Mouse (Mus musculus): ENCODE measurements around the gene Ccdc96. TPM values are rescaled to one million over a fixed set of nuclear protein-coding genes. Genes with fewer than 3 reads are reported as not detected.
A peak's percentile ranks its signal among the peaks of the same experiment; 100 is the strongest.

Ccdc96 gene
- polyA plus RNA-seq, 1 experiment from 2014 or later, result 0.06 TPM

GRCm38 (mm10) chr5:36447872-36448271 lies 36.5 kb upstream of the Ccdc96 start:
- H3K36me3 ChIP-seq (replicated peaks; ENCODE audit: insufficient read depth, low read length), result no peaks in the 10 kb centered on the region
- H3K9ac ChIP-seq (replicated peaks), result no peak overlapping the region
- peaks cover 3% of the 10 kb centered on the region; the same call in 1 of the 2 replicates for H3K27me3 ChIP-seq (ENCODE audit: insufficient read depth, low read length)
- WGBS (ENCODE audit: insufficient replicate concordance), result 85% methylated on average over 12 of the region's 12 CpGs
- no peak for TF ChIP-seq EP300 (IDR thresholded peaks at IDR 0.05; ENCODE audit: low read depth)
- H3K27ac ChIP-seq (ENCODE audit: low read depth), result no peak overlapping the region
- H3K9me3 ChIP-seq (ENCODE audit: low read length), result no peaks in the 10 kb centered on the region
- H3K4me1 ChIP-seq (ENCODE audit: insufficient read depth), result no peaks in the 10 kb centered on the region; the same call in 1 of the 2 replicates
- no peak overlapping the region for H3K4me2 ChIP-seq (ENCODE audit: low read depth, low read length)
- DNase-seq, result no peak
- no peak for ATAC-seq
- no peak overlapping the region for H3K4me3 ChIP-seq (ENCODE audit: low read depth, low read length)

- H3K36me3 ChIP-seq (replicated peaks; ENCODE audit: insufficient read depth, low read length), result no peaks in the 10 kb centered on the region
- TF ChIP-seq CTCF (IDR thresholded peaks at IDR 0.05; ENCODE audit: low read depth), result no peak
- TF ChIP-seq EP300 (IDR thresholded peaks at IDR 0.05; ENCODE audit: low read depth), result no peak
- no peaks in the 10 kb centered on the region; the same call in 1 of the 2 replicates for H3K4me1 ChIP-seq (ENCODE audit: insufficient read depth)
- ATAC-seq (no peak), DNase-seq (no peak)
- H3K9ac ChIP-seq (replicated peaks), result no peak overlapping the region
- H3K27me3 ChIP-seq (ENCODE audit: insufficient read depth, low read length), result peaks cover 3% of the 10 kb centered on the region; the same call in 1 of the 2 replicates
- WGBS (ENCODE audit: insufficient replicate concordance), result 63% methylated on average over 6 of the region's 6 CpGs
- H3K9me3 ChIP-seq (ENCODE audit: low read length), result no peaks in the 10 kb centered on the region
- H3K4me3 ChIP-seq (ENCODE audit: low read depth, low read length), result no peak overlapping the region
- H3K4me2 ChIP-seq (ENCODE audit: low read depth, low read length), result no peak overlapping the region
- no peak overlapping the region for H3K27ac ChIP-seq (ENCODE audit: low read depth)
These were observed 34.6 kb upstream of the Ccdc96 start for GRCm38 (mm10) chr5:36449710-36450358.

GRCm38 (mm10) chr5:36451119-36451518 lies 33.3 kb upstream of the Ccdc96 start:
- no peak for TF ChIP-seq EP300 (IDR thresholded peaks at IDR 0.05; ENCODE audit: low read depth)
- no peak for TF ChIP-seq CTCF (IDR thresholded peaks at IDR 0.05; ENCODE audit: low read depth)
- no peak overlapping the region for H3K9ac ChIP-seq (replicated peaks)
- H3K27ac ChIP-seq (ENCODE audit: low read depth), result no peak overlapping the region
- H3K27me3 ChIP-seq (ENCODE audit: insufficient read depth, low read length), result no peaks in the 10 kb centered on the region
- ATAC-seq (no peak), DNase-seq (peak; percentile 55)
- no peaks in the 10 kb centered on the region for H3K9me3 ChIP-seq (ENCODE audit: low read length)
- H3K4me2 ChIP-seq (ENCODE audit: low read depth, low read length), result no peak overlapping the region
- no peaks in the 10 kb centered on the region for H3K36me3 ChIP-seq (replicated peaks; ENCODE audit: insufficient read depth, low read length)
- H3K4me1 ChIP-seq (ENCODE audit: insufficient read depth), result no peaks in the 10 kb centered on the region; the same call in 1 of the 2 replicates
- no peak overlapping the region for H3K4me3 ChIP-seq (ENCODE audit: low read depth, low read length)
- WGBS (ENCODE audit: insufficient replicate concordance), result 18% methylated on average over 8 of the region's 10 CpGs

GRCm38 (mm10) chr5:36451872-36452389 lies 32.5 kb upstream of the Ccdc96 start:
- Histone ChIP-seq H3K4me2 (ENCODE audit: low read depth, low read length) (no peak overlapping the region), H3K27me3 (ENCODE audit: insufficient read depth, low read length) (no peaks in the 10 kb centered on the region), H3K36me3 (replicated peaks; ENCODE audit: insufficient read depth, low read length) (no peaks in the 10 kb centered on the region), H3K9me3 (ENCODE audit: low read length) (no peaks in the 10 kb centered on the region), H3K27ac (ENCODE audit: low read depth) (no peak overlapping the region), H3K4me1 (ENCODE audit: insufficient read depth) (no peaks in the 10 kb centered on the region; the same call in 1 of the 2 replicates), H3K4me3 (ENCODE audit: low read depth, low read length) (no peak overlapping the region), H3K9ac (replicated peaks) (no peak overlapping the region)
- ATAC-seq, result no peak
- TF ChIP-seq EP300 (IDR thresholded peaks at IDR 0.05; ENCODE audit: low read depth) (no peak), CTCF (IDR thresholded peaks at IDR 0.05; ENCODE audit: low read depth) (no peak)
- 57% methylated on average over 10 of the region's 10 CpGs for WGBS (ENCODE audit: insufficient replicate concordance)
- no peak for DNase-seq

- no peak for TF ChIP-seq CTCF (IDR thresholded peaks at IDR 0.05; ENCODE audit: low read depth)
- no peak for TF ChIP-seq EP300 (IDR thresholded peaks at IDR 0.05; ENCODE audit: low read depth)
- Histone ChIP-seq H3K9ac (replicated peaks) (no peak overlapping the region), H3K4me1 (ENCODE audit: insufficient read depth) (no peaks in the 10 kb centered on the region; the same call in 1 of the 2 replicates), H3K4me3 (ENCODE audit: low read depth, low read length) (no peak overlapping the region), H3K27ac (ENCODE audit: low read depth) (no peak overlapping the region), H3K27me3 (ENCODE audit: insufficient read depth, low read length) (no peaks in the 10 kb centered on the region), H3K36me3 (replicated peaks; ENCODE audit: insufficient read depth, low read length) (no peaks in the 10 kb centered on the region), H3K9me3 (ENCODE audit: low read length) (no peaks in the 10 kb centered on the region), H3K4me2 (ENCODE audit: low read depth, low read length) (no peak overlapping the region)
- DNase-seq, result no peak
- 52% methylated on average over 6 of the region's 6 CpGs for WGBS (ENCODE audit: insufficient replicate concordance)
- ATAC-seq, result no peak
These were observed 31.6 kb upstream of the Ccdc96 start for GRCm38 (mm10) chr5:36452821-36453220.

GRCm38 (mm10) chr5:36457706-36458105 lies 26.7 kb upstream of the Ccdc96 start:
- no peaks in the 10 kb centered on the region for H3K36me3 ChIP-seq (replicated peaks; ENCODE audit: insufficient read depth, low read length)
- no peak overlapping the region for H3K27ac ChIP-seq (ENCODE audit: low read depth)
- WGBS (ENCODE audit: insufficient replicate concordance), result 67% methylated on average over 4 of the region's 4 CpGs
- H3K4me3 ChIP-seq (ENCODE audit: low read depth, low read length), result no peak overlapping the region
- DNase-seq (no peak), ATAC-seq (no peak)
- TF ChIP-seq EP300 (IDR thresholded peaks at IDR 0.05; ENCODE audit: low read depth) (no peak), CTCF (IDR thresholded peaks at IDR 0.05; ENCODE audit: low read depth) (no peak)
- H3K4me2 ChIP-seq (ENCODE audit: low read depth, low read length), result no peak overlapping the region
- H3K9ac ChIP-seq (replicated peaks), result no peak overlapping the region
- H3K9me3 ChIP-seq (ENCODE audit: low read length), result no peaks in the 10 kb centered on the region
- no peaks in the 10 kb centered on the region for H3K27me3 ChIP-seq (ENCODE audit: insufficient read depth, low read length)
- H3K4me1 ChIP-seq (ENCODE audit: insufficient read depth), result no peaks in the 10 kb centered on the region
